Mouse (Mus musculus): Measurements from ENCODE around the gene Uchl4.
"Not testable (repeated sequence)": the region's sequence is repeated elsewhere in the genome, so short reads cannot be mapped to it uniquely, and the experiment has no call there.

The Uchl4 gene

GRCm38 (mm10) chr9:64231171-64231570, 3.8 kb upstream of the Uchl4 start:
- CTCF ChIA-PET, result no interaction called here

GRCm38 (mm10) chr9:64231674-64232073, 3.3 kb upstream of the Uchl4 start:
- CTCF ChIA-PET, result no interaction called here

- CTCF ChIA-PET, result no interaction called here
Observed at GRCm38 (mm10) chr9:64232257-64232957, 2.6 kb upstream of the Uchl4 start.

- CTCF ChIA-PET, result no interaction called here
Observed at GRCm38 (mm10) chr9:64233656-64234055, 1.3 kb upstream of the Uchl4 start.

GRCm38 (mm10) chr9:64236056-64236455, 1.1 kb downstream of the Uchl4 start:
- CTCF ChIA-PET, result no interaction called here

- CTCF ChIA-PET, result no interaction called here
Observed at GRCm38 (mm10) chr9:64240116-64240515, 5.1 kb downstream of the Uchl4 start.

GRCm38 (mm10) chr9:64240681-64241080, 5.7 kb downstream of the Uchl4 start:
- CTCF ChIA-PET, result interaction anchor here (0.7 kb wide), 1 partner anchor 89 kb away, joined by 11 read pairs; no protein-coding TSS in a partner anchor

GRCm38 (mm10) chr9:64242381-64242831, 7.4 kb downstream of the Uchl4 start:
- CTCF ChIA-PET, result interaction anchor here (0.7 to 1.3 kb wide), 3 partner anchors 11 to 72 kb away, joined by 4 to 8 read pairs (median 5); partner anchors contain the start of gene Map2k1

GRCm38 (mm10) chr9:64249371-64249770, 14.4 kb downstream of the Uchl4 start:
- CTCF ChIA-PET, result no interaction called here

- CTCF ChIA-PET, result no interaction called here
Observed at GRCm38 (mm10) chr9:64250111-64250730, 15.2 kb downstream of the Uchl4 start.

- CTCF ChIA-PET, result interaction anchor here (0.6 kb wide), 1 partner anchor 22 kb away, joined by 3 read pairs; no protein-coding TSS in a partner anchor
Observed at GRCm38 (mm10) chr9:64252591-64253020, 17.6 kb downstream of the Uchl4 start.

- CTCF ChIA-PET, result interaction anchor here (0.6 to 0.9 kb wide), 3 partner anchors 10 to 87 kb away, joined by 3 to 4 read pairs (median 4); no protein-coding TSS in a partner anchor
Observed at GRCm38 (mm10) chr9:64253021-64253904, 18.3 kb downstream of the Uchl4 start, which contains the start of gene Map2k1. Map2k1 (minus strand) TSS chr9:64253631.

- CTCF ChIA-PET, result no interaction called here
Observed at GRCm38 (mm10) chr9:64255422-64255821, 20.4 kb downstream of the Uchl4 start.

GRCm38 (mm10) chr9:64256204-64256603, 21.2 kb downstream of the Uchl4 start:
- CTCF ChIA-PET, result no interaction called here

GRCm38 (mm10) chr9:64259906-64260305, 24.9 kb downstream of the Uchl4 start:
- CTCF ChIA-PET, result no interaction called here

- CTCF ChIA-PET, result no interaction called here
Observed at GRCm38 (mm10) chr9:64261023-64261422, 26.0 kb downstream of the Uchl4 start.

- CTCF ChIA-PET, result no interaction called here
Observed at GRCm38 (mm10) chr9:64264813-64265212, 29.8 kb downstream of the Uchl4 start.

GRCm38 (mm10) chr9:64267231-64267630, 32.2 kb downstream of the Uchl4 start:
- CTCF ChIA-PET, result no interaction called here

- CTCF ChIA-PET, result no interaction called here
Observed at GRCm38 (mm10) chr9:64268196-64268595, 33.2 kb downstream of the Uchl4 start.

- CTCF ChIA-PET, result not testable (repeated sequence)
Observed at GRCm38 (mm10) chr9:64268836-64269235, 33.8 kb downstream of the Uchl4 start.

GRCm38 (mm10) chr9:64271249-64271648, 36.2 kb downstream of the Uchl4 start:
- CTCF ChIA-PET, result no interaction called here

- CTCF ChIA-PET, result interaction anchor here (0.6 to 1.2 kb wide), 6 partner anchors 41 to 1659 kb away, joined by 3 to 7 read pairs (median 4); no protein-coding TSS in a partner anchor
Observed at GRCm38 (mm10) chr9:64272611-64273010, 37.6 kb downstream of the Uchl4 start.
